Mouse (Mus musculus) limb, embryonic 13.5 days (tissue): ENCODE measurements around the gene Auts2. TPM values are rescaled to one million over a fixed set of nuclear protein-coding genes. Genes with fewer than 3 reads are reported as not detected.

Experiments used
- ATAC-seq: fragments of 200-750 bp; cut with Nextera tagmentation; 2 replicates; pipeline ENCODE4 v1.8.0; 2017; ENCODE audit warnings: low read depth, moderate number of reproducible peaks, moderate TSS enrichment; ENCODE audit not compliant: low FRiP score
- H3K27ac ChIP-seq: fragments of 300-500 bp; sonication (generic); 2 replicates; pipeline ENCODE4 v1.5.1; 2015; ENCODE audit warnings: inconsistent platforms, mild to moderate bottlenecking, moderate library complexity
- H3K27me3 ChIP-seq: fragments of 300-500 bp; sonication (generic); 2 replicates; pipeline ENCODE4 v1.6.1; 2015; ENCODE audit warnings: mild to moderate bottlenecking, inconsistent platforms
- H3K36me3 ChIP-seq: fragments of 300-500 bp; sonication (generic); 2 replicates; pipeline ENCODE4 v1.6.1; 2015; ENCODE audit warnings: inconsistent platforms, mild to moderate bottlenecking, moderate library complexity
- H3K4me1 ChIP-seq: fragments of 300-500 bp; sonication (generic); 2 replicates; pipeline ENCODE4 v1.6.1; 2015; ENCODE audit warnings: inconsistent platforms
- H3K4me2 ChIP-seq: fragments of 300-500 bp; sonication (generic); replicated peaks from 2 replicates; pipeline ENCODE4 v1.6.1; 2015; ENCODE audit warnings: inconsistent platforms, mild to moderate bottlenecking, moderate library complexity
- H3K4me3 ChIP-seq: fragments of 300-500 bp; sonication (generic); 2 replicates; pipeline ENCODE4 v1.5.1; 2015; ENCODE audit warnings: moderate library complexity, mild to moderate bottlenecking, inconsistent platforms
- H3K9ac ChIP-seq: fragments of 300-500 bp; sonication (generic); 2 replicates; pipeline ENCODE4 v1.6.1; 2015; ENCODE audit warnings: mild to moderate bottlenecking, inconsistent platforms
- H3K9me3 ChIP-seq: fragments of 300-500 bp; sonication (generic); 2 replicates; pipeline ENCODE4 v1.6.1; 2016; ENCODE audit warnings: inconsistent platforms
- WGBS: fragments of 180-500 bp; shearing (Covaris S2); methylation state at CpG from one replicate; pipeline ENCODE4 v1.1.7; 2015; 5-methylcytosine and 5-hydroxymethylcytosine counted together
- polyA plus RNA-seq: library from polyadenylated mRNA; unstranded; fragments of >200 nt; fragmentation: Nextera tagmentation; extraction: Ambion mirVana; gene quantifications from 2 replicates; pipeline ENCODE4 v1.2.1, GENCODE M21; 2015

Gene Auts2
- polyA plus RNA-seq, 1 experiment from 2014 or later, result 55.1 TPM

GRCm38 (mm10) chr5:132297309-132297708, 245.8 kb downstream of the Auts2 start:
- Histone ChIP-seq H3K9ac (no peak overlapping the region), H3K27ac (no peak overlapping the region), H3K4me3 (no peak overlapping the region), H3K4me2 (no peak overlapping the region), H3K36me3 (no peaks in the 10 kb centered on the region), H3K9me3 (no peaks in the 10 kb centered on the region), H3K4me1 (peaks cover 32% of the 10 kb centered on the region), H3K27me3 (no peaks in the 10 kb centered on the region)
- no peak for ATAC-seq
- WGBS, result 96% methylated on average over 7 of the region's 7 CpGs

GRCm38 (mm10) chr5:132294469-132294868, 248.7 kb downstream of the Auts2 start:
- Histone ChIP-seq H3K9ac (no peak overlapping the region), H3K4me2 (no peak overlapping the region), H3K27me3 (no peaks in the 10 kb centered on the region), H3K4me3 (no peak overlapping the region), H3K4me1 (peaks cover 40% of the 10 kb centered on the region), H3K9me3 (no peaks in the 10 kb centered on the region), H3K27ac (no peak overlapping the region), H3K36me3 (no peaks in the 10 kb centered on the region)
- no peak for ATAC-seq
- 56% methylated on average over 3 of the region's 3 CpGs for WGBS

- Histone ChIP-seq H3K4me1 (peaks cover 37% of the 10 kb centered on the region), H3K27me3 (no peaks in the 10 kb centered on the region)
These were observed 250.2 kb downstream of the Auts2 start for GRCm38 (mm10) chr5:132292932-132293331.

GRCm38 (mm10) chr5:132290606-132291535, 252.3 kb downstream of the Auts2 start:
- no peak for ATAC-seq
- Histone ChIP-seq H3K9ac (no peak overlapping the region), H3K4me1 (peaks cover 33% of the 10 kb centered on the region), H3K27me3 (no peaks in the 10 kb centered on the region), H3K4me3 (no peak overlapping the region), H3K4me2 (no peak overlapping the region), H3K27ac (no peak overlapping the region), H3K9me3 (no peaks in the 10 kb centered on the region), H3K36me3 (no peaks in the 10 kb centered on the region)
- 54% methylated on average over 13 of the region's 13 CpGs for WGBS

More at GRCm38 (mm10) chr5:132292932-132293331, 250.2 kb downstream of the Auts2 start:
- no peak overlapping the region for H3K4me3 ChIP-seq
- 74% methylated on average over 2 of the region's 2 CpGs for WGBS
- H3K4me2 ChIP-seq, result no peak overlapping the region
- H3K27ac ChIP-seq, result no peak overlapping the region
- H3K9ac ChIP-seq, result no peak overlapping the region
- H3K36me3 ChIP-seq, result no peaks in the 10 kb centered on the region
- no peak for ATAC-seq
- no peaks in the 10 kb centered on the region for H3K9me3 ChIP-seq

- Histone ChIP-seq H3K27ac (no peak overlapping the region), H3K9me3 (no peaks in the 10 kb centered on the region), H3K4me2 (no peak overlapping the region), H3K4me1 (no peaks in the 10 kb centered on the region), H3K27me3 (no peaks in the 10 kb centered on the region), H3K36me3 (no peaks in the 10 kb centered on the region), H3K9ac (no peak overlapping the region), H3K4me3 (no peak overlapping the region)
- WGBS, result 84% methylated on average over 3 of the region's 3 CpGs
- no peak for ATAC-seq
These were observed 259.4 kb downstream of the Auts2 start for GRCm38 (mm10) chr5:132283741-132284140.

GRCm38 (mm10) chr5:132274098-132274898, 268.8 kb downstream of the Auts2 start:
- Histone ChIP-seq H3K4me3 (no peak overlapping the region), H3K4me1 (peaks cover 25% of the 10 kb centered on the region), H3K9ac (no peak overlapping the region), H3K27ac (no peak overlapping the region), H3K4me2 (0 out of 2 replicates have a peak overlapping the region, but pooled peaks have one; percentile 14), H3K36me3 (no peaks in the 10 kb centered on the region), H3K27me3 (no peaks in the 10 kb centered on the region), H3K9me3 (no peaks in the 10 kb centered on the region)
- 32% methylated on average over 15 of the region's 15 CpGs for WGBS
- 0 out of 2 replicates have a peak, but pooled peaks have one; percentile 48 for ATAC-seq

GRCm38 (mm10) chr5:132272132-132272531, 271.0 kb downstream of the Auts2 start:
- no peak for ATAC-seq
- Histone ChIP-seq H3K4me3 (no peak overlapping the region), H3K27me3 (no peaks in the 10 kb centered on the region), H3K27ac (no peak overlapping the region), H3K9me3 (no peaks in the 10 kb centered on the region), H3K9ac (no peak overlapping the region), H3K4me1 (peaks cover 32% of the 10 kb centered on the region), H3K4me2 (no peak overlapping the region), H3K36me3 (no peaks in the 10 kb centered on the region)
- 76% methylated on average over 4 of the region's 4 CpGs for WGBS

- Histone ChIP-seq H3K9me3 (no peaks in the 10 kb centered on the region), H3K36me3 (no peaks in the 10 kb centered on the region), H3K4me3 (no peak overlapping the region), H3K4me1 (peaks cover 32% of the 10 kb centered on the region), H3K27me3 (no peaks in the 10 kb centered on the region), H3K4me2 (no peak overlapping the region), H3K27ac (no peak overlapping the region), H3K9ac (no peak overlapping the region)
- no peak for ATAC-seq
- WGBS, result 82% methylated on average over 1 of the region's 1 CpGs
These were observed 272.2 kb downstream of the Auts2 start for GRCm38 (mm10) chr5:132270896-132271295.

- H3K4me1 ChIP-seq, result peaks cover 36% of the 10 kb centered on the region
- H3K4me2 ChIP-seq, result no peak overlapping the region
- ATAC-seq, result no peak
- no peaks in the 10 kb centered on the region for H3K9me3 ChIP-seq
- WGBS, result 85% methylated on average over 3 of the region's 3 CpGs
- no peak overlapping the region for H3K4me3 ChIP-seq
- H3K9ac ChIP-seq, result no peak overlapping the region
- H3K27ac ChIP-seq, result no peak overlapping the region
- H3K27me3 ChIP-seq, result no peaks in the 10 kb centered on the region
- no peaks in the 10 kb centered on the region for H3K36me3 ChIP-seq
These were observed 273.1 kb downstream of the Auts2 start for GRCm38 (mm10) chr5:132270074-132270473.

- Histone ChIP-seq H3K4me3 (no peak overlapping the region), H3K27ac (no peak overlapping the region), H3K9ac (no peak overlapping the region), H3K36me3 (no peaks in the 10 kb centered on the region), H3K4me1 (peaks cover 31% of the 10 kb centered on the region), H3K9me3 (no peaks in the 10 kb centered on the region), H3K4me2 (no peak overlapping the region), H3K27me3 (no peaks in the 10 kb centered on the region)
- ATAC-seq, result no peak
- WGBS, result 71% methylated on average over 6 of the region's 6 CpGs
These were observed 274.7 kb downstream of the Auts2 start for GRCm38 (mm10) chr5:132268351-132268967.

GRCm38 (mm10) chr5:132265015-132265414, 278.1 kb downstream of the Auts2 start:
- no peak overlapping the region for H3K4me3 ChIP-seq
- no peak for ATAC-seq
- no peaks in the 10 kb centered on the region for H3K36me3 ChIP-seq

GRCm38 (mm10) chr5:132261750-132262149, 281.4 kb downstream of the Auts2 start:
- Histone ChIP-seq H3K27me3 (no peaks in the 10 kb centered on the region), H3K27ac (no peak overlapping the region), H3K9me3 (no peaks in the 10 kb centered on the region), H3K36me3 (peaks cover 6% of the 10 kb centered on the region), H3K4me2 (no peak overlapping the region), H3K9ac (no peak overlapping the region), H3K4me3 (no peak overlapping the region), H3K4me1 (peaks cover 18% of the 10 kb centered on the region)
- WGBS, result 71% methylated on average over 1 of the region's 1 CpGs
- no peak for ATAC-seq

More at GRCm38 (mm10) chr5:132265015-132265414, 278.1 kb downstream of the Auts2 start:
- Histone ChIP-seq H3K9me3 (no peaks in the 10 kb centered on the region), H3K27me3 (no peaks in the 10 kb centered on the region), H3K4me1 (peaks cover 24% of the 10 kb centered on the region), H3K27ac (no peak overlapping the region), H3K9ac (no peak overlapping the region), H3K4me2 (no peak overlapping the region)
- WGBS, result 36% methylated on average over 1 of the region's 1 CpGs
